Mouse (Mus musculus) cortical plate, adult 2 months (tissue): ENCODE results near the gene Cadm1.

Source experiments
- CTCF ChIP-seq: fragments of 200-500 bp; IDR thresholded peaks from 2 replicates; pipeline ENCODE4 v1.5.1; 2011; ENCODE audit warnings: mild to moderate bottlenecking, control low read depth, low read length; ENCODE audit not compliant: insufficient read depth; ENCODE audit errors: extremely low read depth
- POLR2A ChIP-seq: fragments of 200-500 bp; IDR thresholded peaks from 2 replicates; pipeline ENCODE4 v1.6.1; 2011; ENCODE audit warnings: mild to moderate bottlenecking, low read length, control low read depth; ENCODE audit not compliant: insufficient read depth; ENCODE audit errors: extremely low read depth

DNA sequence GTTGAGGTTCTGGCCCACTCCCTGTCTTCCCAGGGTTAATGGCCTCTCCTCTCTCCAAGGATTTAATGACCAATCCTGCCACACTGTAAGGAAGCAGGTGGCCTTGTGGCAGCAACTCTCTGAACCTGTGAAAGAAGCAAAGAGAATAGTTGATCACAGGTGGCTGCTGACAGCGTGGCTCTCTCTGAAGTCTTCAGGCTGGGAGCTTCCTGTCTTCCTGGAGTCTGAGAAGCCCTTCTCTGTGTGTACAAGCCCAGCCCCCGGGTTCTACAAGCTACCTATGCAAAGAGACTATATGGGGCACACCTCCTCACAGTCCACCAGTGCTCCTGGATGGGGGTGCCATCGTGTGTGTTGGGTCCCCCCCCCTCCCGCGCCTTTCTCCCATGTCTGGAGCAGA is 339.7 kb downstream of the Cadm1 start:
- TF ChIP-seq CTCF = no peak
- TF ChIP-seq POLR2A = no peak
